In genomic region chr14:105815281-105815680, GRCm38 (mm10) we compare ENCODE assay signal across 7 mouse cellular contexts.
DNase-seq lines count a peak whose midpoint lies in the region; ATAC-seq lines count a peak whose summit lies in the region.

No protein-coding gene starts in this region.

- H3K9me3 ChIP-seq in hindbrain, embryonic 13.5 days, result no peaks in the 10 kb centered on the region
- H3K9me3 ChIP-seq in liver, embryonic 11.5 days (ENCODE audit: control insufficient read depth, low read length), result no peaks in the 10 kb centered on the region

- H3K4me3 ChIP-seq in hindbrain, embryonic 13.5 days, result peak overlapping the region; percentile 28
- H3K4me3 ChIP-seq in liver, embryonic 11.5 days (ENCODE audit: low read depth, low read length), result 0 out of 2 replicates have a peak overlapping the region, but pooled peaks have one; percentile 3

- ATAC-seq in hindbrain, embryonic 13.5 days (ENCODE audit: low FRiP score), result no peak; the same call in 1 of the 2 replicates
- 0 out of 2 replicates have a peak, but pooled peaks have one; percentile 23 for ATAC-seq in liver, embryonic 11.5 days (replicated peaks; ENCODE audit: low FRiP score)

- H3K4me1 ChIP-seq in hindbrain, embryonic 13.5 days (replicated peaks), result peaks cover 8% of the 10 kb centered on the region; the same call in 1 of the 2 replicates
- H3K4me1 ChIP-seq in liver, embryonic 11.5 days (replicated peaks; ENCODE audit: control insufficient read depth, insufficient read depth, low read length), result no peaks in the 10 kb centered on the region; the same call in 1 of the 2 replicates

- no peaks in the 10 kb centered on the region for H3K36me3 ChIP-seq in hindbrain, embryonic 13.5 days
- no peaks in the 10 kb centered on the region for H3K36me3 ChIP-seq in liver, embryonic 11.5 days (ENCODE audit: control insufficient read depth, insufficient read depth, low read length)

- H3K4me2 ChIP-seq in hindbrain, embryonic 13.5 days, result peak overlapping the region; percentile 51
- H3K4me2 ChIP-seq in liver, embryonic 11.5 days, result peak overlapping the region; percentile 49

- H3K27me3 ChIP-seq in hindbrain, embryonic 13.5 days, result no peaks in the 10 kb centered on the region
- no peaks in the 10 kb centered on the region for H3K27me3 ChIP-seq in liver, embryonic 11.5 days (replicated peaks; ENCODE audit: control insufficient read depth, insufficient read depth, low read length)

- DNase-seq in MN1 (ENCODE audit: low spot score), result peak; percentile 9
- DNase-seq in ZHBTc4 (ENCODE audit: low read depth, low spot score), result peak; percentile 26
- DNase-seq in liver, embryonic 11.5 days (ENCODE audit: low spot score), result no peak
- DNase-seq in ovary, postnatal 14 days (ENCODE audit: low spot score), result peak; percentile 8
- DNase-seq in left cerebral cortex, adult 11 months (ENCODE audit: low spot score), result no peak
- no peak for DNase-seq in gastrocnemius, postnatal 4 days (ENCODE audit: low spot score in 2 of 2)

- 13% methylated on average over 12 of the region's 12 CpGs for WGBS in hindbrain, embryonic 13.5 days
- 42% methylated on average over 12 of the region's 12 CpGs for WGBS in liver, embryonic 11.5 days

- H3K9ac ChIP-seq in hindbrain, embryonic 13.5 days, result no peak overlapping the region
- no peak overlapping the region for H3K9ac ChIP-seq in liver, embryonic 11.5 days (ENCODE audit: low read depth, low read length)

- H3K27ac ChIP-seq in hindbrain, embryonic 13.5 days, result no peak overlapping the region
- H3K27ac ChIP-seq in liver, embryonic 11.5 days (ENCODE audit: low read depth, low read length), result no peak overlapping the region

Comparison
In these comparisons a context has a peak if more than half of its experiments do, and no peak if none do; other contexts are left out.
1. DNase-seq: peak in MN1 (single experiment), ZHBTc4 (single experiment) and ovary, postnatal 14 days (single experiment); none in liver, embryonic 11.5 days (single experiment), left cerebral cortex, adult 11 months (single experiment) and gastrocnemius, postnatal 4 days (0 of 2).